Mouse (Mus musculus) layer of hippocampus, adult 9-11 months (tissue): Measurements from ENCODE around the gene Rcvrn.

Source experiments
- DNase-seq: peaks from one replicate; pipeline ENCODE4 v3.0.0; 2022

Rcvrn gene

GRCm38 (mm10) chr11:67672140-67672539 lies 23.0 kb upstream of the Rcvrn start:
- no peak for DNase-seq

DNA sequence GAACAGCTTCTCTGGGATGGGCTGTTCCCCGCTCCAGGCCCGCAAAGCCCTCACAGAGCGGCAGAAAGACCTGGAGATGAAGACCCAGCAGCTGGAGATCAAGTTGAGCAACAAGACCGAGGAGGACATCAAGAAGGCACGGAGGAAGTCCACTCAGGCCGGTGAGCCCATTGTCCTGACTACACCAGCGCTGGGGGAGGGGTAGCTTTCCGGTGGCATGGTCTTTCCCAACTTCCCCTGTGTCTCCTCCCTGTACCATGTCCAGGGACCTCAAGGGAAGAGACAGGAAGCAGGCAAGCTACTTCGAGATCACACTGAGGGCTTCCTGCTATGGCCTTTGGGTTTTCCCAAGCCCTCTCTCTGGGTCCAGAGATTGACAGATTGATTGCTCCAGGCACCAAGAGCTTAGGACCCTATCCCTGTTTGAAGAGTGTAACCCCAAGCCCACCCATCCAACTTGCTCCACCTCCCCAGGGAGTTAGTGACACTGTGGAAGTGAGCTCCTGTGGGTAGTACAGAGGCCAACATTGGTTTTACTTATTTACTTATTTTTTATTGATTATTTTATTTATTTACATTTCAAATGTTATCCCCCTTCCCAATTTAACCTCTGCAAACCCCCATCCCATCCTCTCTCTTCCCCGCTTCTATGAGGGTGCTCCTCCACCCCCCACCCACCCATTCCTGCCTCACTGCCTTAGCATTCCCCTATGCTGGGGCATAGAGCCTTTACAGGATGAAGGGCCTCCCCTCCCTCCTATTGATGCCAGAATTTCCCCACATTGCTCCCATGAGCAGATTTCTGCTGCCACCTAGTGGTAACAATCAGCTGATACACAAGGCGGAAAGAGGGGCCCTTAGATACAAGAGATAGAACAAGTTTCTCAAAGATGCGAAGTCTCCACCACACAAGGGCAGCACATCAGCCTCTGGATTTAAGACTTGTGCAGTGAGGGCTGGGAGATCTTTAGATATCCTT lies 19.3 kb upstream of the Rcvrn start:
- DNase-seq = peak; percentile 56

DNA sequence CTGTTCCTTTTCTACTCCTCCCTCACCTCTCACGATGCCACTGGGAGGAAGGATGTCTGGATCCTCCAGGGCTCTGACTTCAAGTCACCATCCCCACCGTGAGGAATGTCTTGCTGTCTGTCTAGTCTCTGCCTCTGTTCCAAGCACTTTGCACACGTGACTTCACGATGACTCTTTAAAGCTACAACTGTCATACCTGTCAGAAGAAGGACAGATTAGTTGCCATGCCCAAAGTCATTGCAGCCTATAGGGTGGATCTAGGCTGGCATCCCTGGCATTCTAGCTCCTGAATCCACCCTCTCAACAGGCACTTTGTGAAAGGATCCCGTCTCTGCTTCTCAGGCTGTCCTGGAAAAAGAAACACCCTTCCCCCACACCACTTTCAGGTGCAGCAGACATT lies 15.8 kb upstream of the Rcvrn start:
- no peak for DNase-seq

- no peak for DNase-seq
These were observed 15.2 kb upstream of the Rcvrn start for GRCm38 (mm10) chr11:67679930-67680329.

DNA sequence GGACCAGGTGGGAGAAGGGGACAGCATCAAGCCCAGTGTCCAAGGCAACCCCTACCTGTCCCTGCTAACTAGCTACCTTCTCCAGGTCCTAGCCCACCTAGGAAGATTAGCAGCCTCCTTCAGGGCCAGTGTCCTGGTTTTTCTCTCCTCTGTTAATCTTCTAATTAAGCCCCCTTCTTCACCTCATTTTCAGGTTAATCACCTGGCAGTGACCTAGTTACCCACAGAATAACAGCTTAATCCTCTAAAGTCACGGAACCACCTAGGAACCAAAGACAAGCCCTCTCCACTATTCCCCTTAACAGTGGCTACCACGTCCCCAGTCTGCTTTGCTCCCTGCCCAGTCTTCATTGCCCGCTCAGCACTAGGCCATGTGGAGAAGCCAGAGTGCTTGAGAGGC lies 13.3 kb upstream of the Rcvrn start:
- DNase-seq = no peak

GRCm38 (mm10) chr11:67686109-67686508 lies 9.0 kb upstream of the Rcvrn start:
- DNase-seq = no peak

- DNase-seq = peak; percentile 56
These were observed 17.9 kb downstream of the Rcvrn start for GRCm38 (mm10) chr11:67712976-67713375.

GRCm38 (mm10) chr11:67715382-67715781 lies 20.3 kb downstream of the Rcvrn start:
- no peak for DNase-seq

DNA sequence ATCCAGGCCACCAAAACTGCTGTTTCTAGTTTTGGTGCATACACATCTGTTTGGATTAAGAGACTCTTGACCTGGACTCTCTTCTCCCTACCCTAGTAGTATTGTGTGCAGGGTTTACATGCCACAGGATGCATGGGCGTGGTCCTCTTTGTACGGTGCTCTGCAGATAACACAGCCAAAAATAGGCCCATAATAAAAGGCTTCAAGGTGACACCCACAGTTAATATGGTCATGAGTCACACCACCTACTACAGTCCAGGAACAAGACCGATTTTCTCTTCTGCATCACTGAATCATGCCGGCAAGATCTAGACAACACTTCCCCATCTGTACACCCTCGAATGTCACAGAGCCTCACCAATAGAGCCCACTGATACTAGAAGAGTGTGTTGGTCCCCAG lies 26.4 kb downstream of the Rcvrn start:
- DNase-seq = peak; percentile 17

- DNase-seq = no peak
These were observed 27.5 kb downstream of the Rcvrn start for GRCm38 (mm10) chr11:67722399-67723156.

- no peak for DNase-seq
These were observed 28.3 kb downstream of the Rcvrn start for GRCm38 (mm10) chr11:67723231-67724013.

DNA sequence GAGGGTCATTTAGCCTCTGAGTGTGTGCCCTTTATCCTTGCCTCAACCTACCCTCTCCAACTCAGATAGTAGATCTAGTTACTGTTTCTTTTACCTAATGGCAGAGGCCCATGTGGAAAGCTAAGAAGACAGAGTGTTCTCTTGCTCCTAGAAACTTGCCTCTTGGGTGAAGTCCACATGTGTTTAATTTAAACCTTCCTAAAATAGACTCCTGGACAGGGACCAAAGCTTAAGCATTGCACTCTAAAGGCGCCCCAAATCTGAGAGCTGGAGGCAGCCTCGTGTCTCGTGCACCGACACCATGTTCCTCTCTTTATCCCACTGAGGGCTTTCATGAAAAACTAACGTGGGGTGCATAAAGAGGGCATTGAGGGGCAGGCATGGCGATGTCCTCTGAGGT lies 32.0 kb downstream of the Rcvrn start:
- DNase-seq = peak; percentile 7

DNA sequence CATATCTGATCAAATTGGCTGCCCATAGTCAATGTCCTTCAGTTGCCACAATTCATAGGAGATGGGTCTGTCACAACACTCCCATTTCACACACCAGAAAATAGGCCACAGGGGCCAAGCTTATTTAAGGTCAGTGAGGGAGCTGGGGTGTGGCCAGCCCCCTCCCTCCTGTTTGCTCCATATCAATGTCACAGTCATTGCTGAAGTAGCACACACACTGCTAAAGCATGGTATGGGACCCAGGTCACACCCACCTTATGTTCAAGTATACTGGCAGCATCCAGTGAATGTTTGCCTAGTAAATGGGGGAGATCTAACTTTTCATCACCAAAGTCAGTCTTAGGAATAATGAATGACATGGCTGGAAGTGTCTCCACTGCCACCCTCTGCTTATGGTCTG lies 33.6 kb downstream of the Rcvrn start:
- no peak for DNase-seq

- no peak for DNase-seq
These were observed 35.9 kb downstream of the Rcvrn start for GRCm38 (mm10) chr11:67731056-67731455.

GRCm38 (mm10) chr11:67733726-67734125 lies 38.6 kb downstream of the Rcvrn start:
- no peak for DNase-seq

DNA sequence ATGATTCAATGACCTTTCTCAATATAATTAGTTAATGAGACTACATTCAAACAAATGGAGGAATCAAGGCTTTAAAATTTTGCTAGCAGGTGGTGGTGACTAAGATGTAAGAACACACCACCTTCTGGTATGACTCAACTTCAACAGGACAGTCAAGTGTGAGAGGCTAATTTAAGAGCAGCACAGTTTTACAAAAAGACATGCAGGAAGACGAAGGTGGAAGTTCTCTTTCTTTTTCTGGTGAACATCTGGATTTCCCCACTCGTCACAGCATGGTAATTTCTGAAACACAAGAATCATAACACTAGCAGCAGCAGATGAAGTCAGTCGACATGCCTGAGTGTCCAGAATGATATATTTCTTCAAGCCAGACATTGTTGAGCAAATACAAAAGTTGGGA lies 39.5 kb downstream of the Rcvrn start:
- DNase-seq = no peak

GRCm38 (mm10) chr11:67738345-67738744 lies 43.2 kb downstream of the Rcvrn start:
- no peak for DNase-seq

DNA sequence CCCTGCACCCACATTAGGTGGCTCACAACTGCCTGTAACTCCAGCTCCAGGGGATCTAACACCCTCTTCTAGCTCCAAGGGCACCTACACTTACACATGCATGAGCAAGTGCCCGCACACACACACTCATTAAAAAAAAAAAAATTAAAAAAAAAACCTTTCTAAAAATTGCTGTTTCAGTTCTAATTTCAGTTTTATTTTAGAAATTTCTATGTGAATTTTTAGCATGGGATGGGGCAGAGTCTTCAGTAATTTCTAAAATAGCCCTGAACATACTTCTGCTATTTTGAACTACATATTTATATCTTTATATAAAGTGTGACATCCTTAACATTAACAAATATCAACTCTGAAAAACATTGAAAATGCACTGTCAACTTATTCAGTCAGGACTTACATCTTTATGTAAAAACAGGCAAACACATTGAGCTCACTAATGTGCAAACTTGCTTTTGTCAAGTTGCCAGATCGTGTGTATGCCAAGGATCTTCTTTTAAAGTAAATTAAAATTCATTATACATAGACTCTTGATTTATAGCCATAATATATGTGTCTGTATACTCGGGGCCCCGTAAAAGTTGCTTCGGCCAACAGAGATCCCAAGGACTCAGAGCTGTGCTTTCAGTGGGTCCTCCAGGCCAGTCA lies 43.8 kb downstream of the Rcvrn start:
- no peak for DNase-seq

- DNase-seq = no peak
These were observed 46.4 kb downstream of the Rcvrn start for GRCm38 (mm10) chr11:67741569-67741968.
